Mouse (Mus musculus): Measurements from ENCODE around the gene Gm28051.

The Gm28051 gene

GRCm38 (mm10) chr12:102683438-102683837 lies 74.1 kb downstream of the Gm28051 start:
- DNase-seq: no peak

- no peak for DNase-seq
Observed at GRCm38 (mm10) chr12:102682722-102683299, 74.8 kb downstream of the Gm28051 start.

GRCm38 (mm10) chr12:102682085-102682484 lies 75.5 kb downstream of the Gm28051 start:
- DNase-seq: no peak

GRCm38 (mm10) chr12:102681590-102681989 lies 76.0 kb downstream of the Gm28051 start:
- DNase-seq: peak; percentile 71 to 73

- no peak for DNase-seq
Observed at GRCm38 (mm10) chr12:102678820-102679219, 78.7 kb downstream of the Gm28051 start.

GRCm38 (mm10) chr12:102677089-102677488 lies 80.5 kb downstream of the Gm28051 start:
- no peak for DNase-seq

GRCm38 (mm10) chr12:102674556-102674955 lies 83.0 kb downstream of the Gm28051 start:
- DNase-seq: peak in 1 of 2 experiments; percentile 32

- DNase-seq: no peak
Observed at GRCm38 (mm10) chr12:102674123-102674522, 83.4 kb downstream of the Gm28051 start.

- peak in 1 of 2 experiments; percentile 28 for DNase-seq
Observed at GRCm38 (mm10) chr12:102672857-102673839, 84.4 kb downstream of the Gm28051 start.

GRCm38 (mm10) chr12:102672176-102672575 lies 85.4 kb downstream of the Gm28051 start:
- DNase-seq: no peak

GRCm38 (mm10) chr12:102670848-102671247 lies 86.7 kb downstream of the Gm28051 start:
- DNase-seq: no peak

All from thymus, postnatal 36 days (tissue).